Mouse (Mus musculus) ES-E14 (cell line): ENCODE results near the gene Trarg1. TPM values are rescaled to one million over a fixed set of nuclear protein-coding genes. Genes with fewer than 3 reads are reported as not detected.

Experiments
- DNase-seq: peaks from one replicate; pipeline ENCODE4 v3.0.0-alpha.2; 2013; ENCODE audit warnings: low read depth, low spot score
- H3K27ac ChIP-seq: 2 replicates; pipeline ENCODE4 v1.5.1; 2012; ENCODE audit warnings: low read depth, mild to moderate bottlenecking, low read length, moderate library complexity, mixed read lengths; ENCODE audit not compliant: poor library complexity, insufficient read depth, severe bottlenecking
- H3K36me3 ChIP-seq: 2 replicates; pipeline ENCODE4 v1.6.1; 2012; ENCODE audit warnings: mild to moderate bottlenecking, low read length, moderate library complexity, mixed read lengths; ENCODE audit not compliant: control insufficient read depth, poor library complexity, insufficient read depth, severe bottlenecking
- H3K4me1 ChIP-seq, 2 experiments: fragments of 150-350 bp in 1 of 2; sonication (generic) in 1 of 2; 2 replicates each; pipeline ENCODE4 v1.6.1; 2012; ENCODE audit warnings: low read length in 2 of 2, mild to moderate bottlenecking in 1 of 2, mixed read lengths in 1 of 2; ENCODE audit not compliant: control insufficient read depth in 2 of 2, insufficient read depth in 2 of 2, poor library complexity in 1 of 2
- H3K4me3 ChIP-seq, 2 experiments: fragments of 150-350 bp in 1 of 2; sonication (generic) in 1 of 2; 2 replicates each; pipeline ENCODE4 v1.5.1; 2012; ENCODE audit warnings: low read length in 2 of 2, low read depth in 1 of 2, mild to moderate bottlenecking in 1 of 2, mixed read lengths in 1 of 2; ENCODE audit not compliant: insufficient read depth in 1 of 2, poor library complexity in 1 of 2, severe bottlenecking in 1 of 2
- H3K9ac ChIP-seq: 2 replicates; pipeline ENCODE4 v1.6.1; 2012; ENCODE audit warnings: low read depth, mild to moderate bottlenecking, low read length, mixed read lengths; ENCODE audit not compliant: poor library complexity, insufficient read depth, severe bottlenecking
- H3K9me3 ChIP-seq: fragments of 150-350 bp; sonication (generic); 2 replicates; pipeline ENCODE4 v1.6.1; 2012; ENCODE audit warnings: low read depth, mild to moderate bottlenecking, low read length; ENCODE audit not compliant: control insufficient read depth, insufficient read depth
- CHD2 ChIP-seq: IDR thresholded peaks from 2 replicates; pipeline ENCODE4 v1.6.1; 2014; ENCODE audit warnings: mild to moderate bottlenecking, low read depth, low read length, inconsistent platforms
- HCFC1 ChIP-seq: IDR thresholded peaks from 2 replicates; pipeline ENCODE4 v1.6.1; 2012; ENCODE audit warnings: low read length, inconsistent platforms, borderline replicate concordance; ENCODE audit not compliant: insufficient read depth
- MAFK ChIP-seq: IDR thresholded peaks from 2 replicates; pipeline ENCODE4 v1.6.1; 2014; ENCODE audit warnings: mild to moderate bottlenecking, low read depth, low read length, inconsistent platforms; ENCODE audit not compliant: insufficient read depth
- ZC3H11A ChIP-seq: IDR thresholded peaks from 2 replicates; pipeline ENCODE4 v1.6.1; 2012; ENCODE audit warnings: low read depth, mild to moderate bottlenecking, inconsistent platforms, low read length, borderline replicate concordance
- ZNF384 ChIP-seq: IDR thresholded peaks from 2 replicates; pipeline ENCODE4 v1.6.1; 2012; ENCODE audit warnings: low read depth, low read length, inconsistent platforms
- in situ Hi-C, 2 experiments: fragments of 600-800 bp; cut with MboI; formaldehyde crosslinking; loops; one replicate each; pipeline ENCODE4 v1.15.1; 2025; ENCODE audit warnings: low sequenced_read_pairs in 2 of 2, inconsistent platforms in 1 of 2; ENCODE audit not compliant: unreplicated experiment in 2 of 2
- total RNA-seq: library from RNA; depleted of rRNA; stranded (reverse); fragments of 300-350 nt; gene quantifications from 2 replicates; pipeline ENCODE4 v1.2.3, GENCODE M21; 2012

Gene Trarg1
- total RNA-seq, 1 experiment, result not detected

DNA sequence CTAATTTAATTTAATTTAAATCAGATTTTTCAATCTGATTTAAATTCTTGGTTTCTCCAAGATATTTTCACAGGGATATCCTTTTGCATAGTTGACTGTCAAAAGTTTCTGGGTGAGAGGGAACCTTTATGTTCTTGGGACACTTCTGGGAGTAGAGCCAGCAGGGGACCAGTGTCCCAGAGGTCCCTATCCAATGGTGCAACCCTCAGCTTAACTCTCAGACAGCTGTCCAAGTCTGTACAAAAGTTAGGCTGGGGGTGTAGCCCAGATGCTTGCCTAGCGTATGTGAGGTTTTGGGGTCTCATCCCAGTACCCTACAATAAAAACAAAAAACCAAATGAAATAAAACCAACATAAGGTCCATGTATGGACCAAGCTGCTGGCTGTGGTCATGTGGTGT is 28.5 kb downstream of the Trarg1 start:
- DNase-seq, result no peak

DNA sequence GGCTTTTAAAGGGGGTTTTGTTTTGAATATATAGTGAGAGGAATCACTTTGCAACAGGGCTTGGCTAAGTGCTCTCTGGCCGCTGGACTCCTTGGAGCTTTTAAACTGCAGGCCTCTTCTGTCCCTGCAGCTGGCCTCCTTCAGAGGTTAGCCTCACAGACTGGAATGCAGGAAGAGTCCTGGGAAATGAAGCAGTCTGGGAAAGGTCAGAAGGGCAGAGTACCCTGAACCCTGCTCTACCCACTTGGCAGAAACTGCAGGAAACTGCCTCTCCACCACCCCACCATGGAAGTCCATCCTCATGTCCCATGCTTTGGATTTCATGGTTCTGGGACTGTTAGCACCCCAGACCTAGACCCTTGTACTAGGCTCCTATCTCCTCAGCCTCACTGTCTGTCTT is 29.3 kb downstream of the Trarg1 start:
- peaks cover 0 to 9% of the 10 kb centered on the region in 2 experiments; a peak in 1 of 4 replicates for H3K4me1 ChIP-seq
- H3K9ac ChIP-seq, result no peak overlapping the region
- in situ Hi-C loops, result no loop called here
- H3K4me3 ChIP-seq, result no peak overlapping the region
- TF ChIP-seq HCFC1, result no peak
- TF ChIP-seq ZC3H11A, result no peak
- no peak for TF ChIP-seq CHD2
- no peak for TF ChIP-seq MAFK
- TF ChIP-seq ZNF384, result no peak
- no peak for DNase-seq
- H3K9me3 ChIP-seq, result no peaks in the 10 kb centered on the region
- H3K27ac ChIP-seq, result no peak overlapping the region
- no peaks in the 10 kb centered on the region for H3K36me3 ChIP-seq

More for the DNA sequence above, 28.5 kb downstream of the Trarg1 start:
- in situ Hi-C loops, result no loop called here
- no peaks in the 10 kb centered on the region for H3K9me3 ChIP-seq
- H3K4me3 ChIP-seq, result no peak overlapping the region
- no peaks in the 10 kb centered on the region for H3K36me3 ChIP-seq
- H3K4me1 ChIP-seq, result peaks cover 0 to 9% of the 10 kb centered on the region in 2 experiments; a peak in 1 of 4 replicates
- TF ChIP-seq ZNF384, result no peak
- no peak for TF ChIP-seq HCFC1
- no peak for TF ChIP-seq CHD2
- no peak for TF ChIP-seq MAFK
- TF ChIP-seq ZC3H11A, result no peak
- H3K27ac ChIP-seq, result no peak overlapping the region
- no peak overlapping the region for H3K9ac ChIP-seq

DNA sequence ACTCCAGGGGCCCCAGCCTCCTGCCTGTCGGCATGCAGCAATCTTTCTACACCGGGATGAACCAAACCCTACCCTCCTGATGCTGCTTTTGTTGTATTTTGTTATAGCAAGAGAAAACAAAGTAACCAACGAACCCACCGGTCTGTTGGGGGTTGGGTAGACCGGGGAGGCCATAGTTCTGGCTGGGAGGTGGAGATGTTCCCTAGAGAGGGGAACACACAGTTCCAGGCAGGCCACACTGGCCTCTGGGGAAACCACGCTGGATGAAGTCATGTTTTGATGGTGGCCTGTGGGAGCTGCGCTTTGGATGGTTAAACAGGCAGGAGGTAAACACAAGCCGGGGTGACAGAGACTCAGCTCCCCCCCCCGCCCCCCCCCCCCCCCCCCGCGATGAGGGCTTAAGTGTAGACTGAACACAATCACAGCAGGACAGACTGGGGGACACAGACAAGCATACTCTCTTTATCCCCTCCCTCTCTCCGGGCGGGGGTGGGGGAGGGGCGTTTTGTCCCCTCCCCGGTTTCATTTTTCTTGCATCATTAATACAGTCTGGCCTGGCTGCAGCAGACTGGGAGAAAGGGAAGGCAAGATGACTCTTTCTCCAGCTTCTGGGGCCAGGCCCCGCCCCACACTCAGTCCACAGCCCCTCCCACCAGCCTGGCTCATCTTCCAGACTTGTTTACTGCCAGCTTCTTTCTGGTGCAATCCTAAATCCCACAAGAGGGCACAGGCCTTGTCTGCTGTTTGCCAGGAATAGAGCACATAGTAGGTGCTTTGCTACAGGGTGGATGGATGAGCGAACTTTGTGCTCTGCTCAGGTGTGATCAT is 30.2 kb downstream of the Trarg1 start:
- Histone ChIP-seq H3K9me3 (no peaks in the 10 kb centered on the region), H3K36me3 (no peaks in the 10 kb centered on the region), H3K9ac (no peak overlapping the region), H3K27ac (no peak overlapping the region), H3K4me1 (peaks cover 0 to 9% of the 10 kb centered on the region in 2 experiments; a peak in 1 of 4 replicates), H3K4me3 (no peak overlapping the region)
- no peak for TF ChIP-seq ZNF384
- no peak for TF ChIP-seq CHD2
- TF ChIP-seq ZC3H11A, result no peak
- no peak for TF ChIP-seq HCFC1
- TF ChIP-seq MAFK, result no peak
- DNase-seq, result no peak
- in situ Hi-C loops, result no loop called here

DNA sequence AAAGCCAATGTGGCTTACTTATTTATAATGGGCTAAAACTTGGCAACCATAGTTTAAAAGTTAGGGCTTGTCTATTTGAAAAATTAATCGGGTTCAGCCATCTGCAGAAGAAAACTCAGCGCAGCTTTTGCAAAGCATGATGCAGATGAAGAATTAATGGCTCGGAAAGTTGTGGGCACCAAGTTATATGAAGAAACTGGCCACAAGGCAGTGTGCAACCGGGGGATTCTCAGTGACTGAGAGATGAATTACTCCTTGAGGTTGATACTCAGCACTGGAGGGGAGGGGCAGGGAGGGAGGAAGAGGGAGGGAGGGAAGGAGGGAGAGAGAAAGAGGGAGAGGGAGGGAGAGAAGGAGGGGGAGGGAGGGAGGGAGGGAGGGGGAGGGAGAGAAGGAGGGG is 37.4 kb downstream of the Trarg1 start:
- no peaks in the 10 kb centered on the region for H3K36me3 ChIP-seq
- H3K4me1 ChIP-seq, result no peaks in the 10 kb centered on the region
- H3K4me3 ChIP-seq, result no peak overlapping the region
- no peak overlapping the region for H3K27ac ChIP-seq
- in situ Hi-C loops, result no loop called here
- H3K9me3 ChIP-seq, result no peaks in the 10 kb centered on the region
- no peak for DNase-seq
- H3K9ac ChIP-seq, result no peak overlapping the region
- TF ChIP-seq ZNF384 (no peak), MAFK (no peak), ZC3H11A (no peak), CHD2 (no peak), HCFC1 (no peak)

DNA sequence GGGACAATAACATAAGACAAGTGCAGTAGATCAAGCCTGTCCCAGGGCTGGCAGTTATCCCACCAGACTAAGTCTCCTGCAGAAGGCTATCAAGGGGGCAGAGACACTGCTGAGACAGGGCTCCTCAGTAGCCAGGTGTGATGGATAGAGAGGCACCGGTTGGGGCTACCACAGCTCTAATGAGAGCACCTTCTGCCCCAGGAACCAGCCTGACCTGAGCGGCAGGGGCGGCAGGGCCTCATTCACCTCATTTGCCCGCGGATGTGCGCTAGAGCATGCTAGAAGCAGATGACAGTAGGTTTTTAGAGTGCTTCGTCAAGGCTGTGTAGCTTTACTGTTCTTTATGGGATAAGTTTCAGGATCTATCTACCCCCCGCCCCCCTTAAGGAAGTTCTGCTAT is 44.3 kb downstream of the Trarg1 start:
- no peak for TF ChIP-seq ZC3H11A
- no peak for TF ChIP-seq ZNF384
- TF ChIP-seq HCFC1, result no peak
- no peak for TF ChIP-seq MAFK
- TF ChIP-seq CHD2, result no peak
- no peak overlapping the region for H3K27ac ChIP-seq
- peaks cover 3% of the 10 kb centered on the region; the same call in 1 of the 2 replicates for H3K36me3 ChIP-seq
- no peak for DNase-seq
- in situ Hi-C loops, result no loop called here
- no peak overlapping the region for H3K4me3 ChIP-seq
- no peaks in the 10 kb centered on the region for H3K4me1 ChIP-seq
- H3K9ac ChIP-seq, result no peak overlapping the region
- H3K9me3 ChIP-seq, result no peaks in the 10 kb centered on the region
